Mouse (Mus musculus): Measurements from ENCODE around the gene Rgs3. TPM values are rescaled to one million over a fixed set of nuclear protein-coding genes. Genes with fewer than 3 reads are reported as not detected.

Rgs3 gene
- polyA plus RNA-seq, 1 experiment from 2014 or later = 29.4 TPM

- peaks cover 23% of the 10 kb centered on the region for H3K36me3 ChIP-seq
- no peaks in the 10 kb centered on the region for H3K9me3 ChIP-seq (replicated peaks)
- H3K4me1 ChIP-seq = peaks cover 22% of the 10 kb centered on the region
- WGBS = 72% methylated on average over 3 of the region's 3 CpGs
- H3K4me3 ChIP-seq = no peak overlapping the region
- no peak overlapping the region for H3K27ac ChIP-seq (replicated peaks)
- peaks cover 32% of the 10 kb centered on the region for H3K27me3 ChIP-seq (ENCODE audit: low read depth, poor library complexity, severe bottlenecking)
- DNase-seq (ENCODE audit: low spot score) = no peak
These were observed 82.0 kb downstream of the Rgs3 start for GRCm38 (mm10) chr4:62641656-62642055.

- H3K27ac ChIP-seq (replicated peaks) = peak overlapping the region; percentile 65
- DNase-seq (ENCODE audit: low spot score) = no peak
- H3K4me3 ChIP-seq = no peak overlapping the region
- H3K36me3 ChIP-seq = peaks cover 25% of the 10 kb centered on the region
- peaks cover 22% of the 10 kb centered on the region for H3K4me1 ChIP-seq
- H3K27me3 ChIP-seq (ENCODE audit: low read depth, poor library complexity, severe bottlenecking) = peaks cover 32% of the 10 kb centered on the region
- no peaks in the 10 kb centered on the region for H3K9me3 ChIP-seq (replicated peaks)
- 66% methylated on average over 8 of the region's 8 CpGs for WGBS
These were observed 83.8 kb downstream of the Rgs3 start for GRCm38 (mm10) chr4:62643401-62643800.

- WGBS = 87% methylated on average over 11 of the region's 11 CpGs
- no peak overlapping the region for H3K4me3 ChIP-seq
- H3K27me3 ChIP-seq (ENCODE audit: low read depth, poor library complexity, severe bottlenecking) = peaks cover 32% of the 10 kb centered on the region
- H3K4me1 ChIP-seq = peaks cover 22% of the 10 kb centered on the region
- H3K9me3 ChIP-seq (replicated peaks) = no peaks in the 10 kb centered on the region
- peak overlapping the region; percentile 65; the same call in 1 of the 2 replicates for H3K27ac ChIP-seq (replicated peaks)
- DNase-seq (ENCODE audit: low spot score) = no peak
- peaks cover 25% of the 10 kb centered on the region for H3K36me3 ChIP-seq
These were observed 84.6 kb downstream of the Rgs3 start for GRCm38 (mm10) chr4:62644031-62644793.

- H3K27me3 ChIP-seq (ENCODE audit: low read depth, poor library complexity, severe bottlenecking) = peaks cover 24% of the 10 kb centered on the region; the same call in 1 of the 2 replicates
- WGBS = 83% methylated on average over 9 of the region's 9 CpGs
- peaks cover 26% of the 10 kb centered on the region for H3K4me1 ChIP-seq
- DNase-seq (ENCODE audit: low spot score) = no peak
- no peaks in the 10 kb centered on the region for H3K9me3 ChIP-seq (replicated peaks)
- no peak overlapping the region for H3K27ac ChIP-seq (replicated peaks)
- no peak overlapping the region for H3K4me3 ChIP-seq
- peaks cover 17% of the 10 kb centered on the region; the same call in 1 of the 2 replicates for H3K36me3 ChIP-seq
These were observed 87.1 kb downstream of the Rgs3 start for GRCm38 (mm10) chr4:62646556-62647248.

- Histone ChIP-seq H3K27ac (replicated peaks) (no peak overlapping the region), H3K4me3 (no peak overlapping the region), H3K9me3 (replicated peaks) (no peaks in the 10 kb centered on the region), H3K4me1 (peaks cover 16% of the 10 kb centered on the region), H3K36me3 (peaks cover 17% of the 10 kb centered on the region; the same call in 1 of the 2 replicates), H3K27me3 (ENCODE audit: low read depth, poor library complexity, severe bottlenecking) (peaks cover 14% of the 10 kb centered on the region; the same call in 1 of the 2 replicates)
- no peak for DNase-seq (ENCODE audit: low spot score)
- 89% methylated on average over 3 of the region's 3 CpGs for WGBS
These were observed 89.2 kb downstream of the Rgs3 start for GRCm38 (mm10) chr4:62648848-62649247.

- Histone ChIP-seq H3K36me3 (peaks cover 17% of the 10 kb centered on the region; the same call in 1 of the 2 replicates), H3K4me1 (peaks cover 11% of the 10 kb centered on the region; the same call in 1 of the 2 replicates), H3K27ac (replicated peaks) (no peak overlapping the region), H3K4me3 (no peak overlapping the region), H3K9me3 (replicated peaks) (no peaks in the 10 kb centered on the region), H3K27me3 (ENCODE audit: low read depth, poor library complexity, severe bottlenecking) (peaks cover 6% of the 10 kb centered on the region; the same call in 1 of the 2 replicates)
- DNase-seq (ENCODE audit: low spot score) = no peak
- 86% methylated on average over 8 of the region's 8 CpGs for WGBS
These were observed 90.0 kb downstream of the Rgs3 start for GRCm38 (mm10) chr4:62649536-62650230.

GRCm38 (mm10) chr4:62651179-62651760, 91.6 kb downstream of the Rgs3 start:
- Histone ChIP-seq H3K27ac (replicated peaks) (peak overlapping the region; percentile 42; the same call in 1 of the 2 replicates), H3K4me3 (no peak overlapping the region), H3K36me3 (peaks cover 9% of the 10 kb centered on the region; the same call in 1 of the 2 replicates), H3K9me3 (replicated peaks) (no peaks in the 10 kb centered on the region), H3K27me3 (ENCODE audit: low read depth, poor library complexity, severe bottlenecking) (no peaks in the 10 kb centered on the region), H3K4me1 (peaks cover 15% of the 10 kb centered on the region; the same call in 1 of the 2 replicates)
- WGBS = 70% methylated on average over 7 of the region's 7 CpGs
- DNase-seq (ENCODE audit: low spot score) = no peak

GRCm38 (mm10) chr4:62652215-62652614, 92.6 kb downstream of the Rgs3 start:
- H3K4me1 ChIP-seq = peaks cover 15% of the 10 kb centered on the region; the same call in 1 of the 2 replicates
- H3K36me3 ChIP-seq = no peaks in the 10 kb centered on the region; the same call in 1 of the 2 replicates
- H3K4me3 ChIP-seq = no peak overlapping the region
- 73% methylated on average over 4 of the region's 4 CpGs for WGBS
- no peak for DNase-seq (ENCODE audit: low spot score)
- H3K9me3 ChIP-seq (replicated peaks) = no peaks in the 10 kb centered on the region
- H3K27me3 ChIP-seq (ENCODE audit: low read depth, poor library complexity, severe bottlenecking) = no peaks in the 10 kb centered on the region
- peak overlapping the region; percentile 42; the same call in 1 of the 2 replicates for H3K27ac ChIP-seq (replicated peaks)

- Histone ChIP-seq H3K36me3 (no peaks in the 10 kb centered on the region; the same call in 1 of the 2 replicates), H3K4me1 (peaks cover 15% of the 10 kb centered on the region; the same call in 1 of the 2 replicates), H3K27ac (replicated peaks) (no peak overlapping the region; the same call in 1 of the 2 replicates), H3K27me3 (ENCODE audit: low read depth, poor library complexity, severe bottlenecking) (no peaks in the 10 kb centered on the region), H3K9me3 (replicated peaks) (no peaks in the 10 kb centered on the region), H3K4me3 (no peak overlapping the region)
- WGBS = 86% methylated on average over 12 of the region's 12 CpGs
- DNase-seq (ENCODE audit: low spot score) = no peak
These were observed 93.5 kb downstream of the Rgs3 start for GRCm38 (mm10) chr4:62652921-62653757.

GRCm38 (mm10) chr4:62653922-62654661, 94.4 kb downstream of the Rgs3 start:
- H3K4me1 ChIP-seq = peaks cover 22% of the 10 kb centered on the region
- no peak for DNase-seq (ENCODE audit: low spot score)
- 91% methylated on average over 5 of the region's 5 CpGs for WGBS
- no peaks in the 10 kb centered on the region for H3K27me3 ChIP-seq (ENCODE audit: low read depth, poor library complexity, severe bottlenecking)
- no peak overlapping the region for H3K27ac ChIP-seq (replicated peaks)
- H3K9me3 ChIP-seq (replicated peaks) = no peaks in the 10 kb centered on the region
- no peak overlapping the region for H3K4me3 ChIP-seq
- peaks cover 4% of the 10 kb centered on the region; the same call in 1 of the 2 replicates for H3K36me3 ChIP-seq

GRCm38 (mm10) chr4:62659264-62659663, 99.6 kb downstream of the Rgs3 start:
- H3K27ac ChIP-seq (replicated peaks) = peak overlapping the region; percentile 90
- no peak for DNase-seq (ENCODE audit: low spot score)
- WGBS = 63% methylated on average over 15 of the region's 15 CpGs
- H3K27me3 ChIP-seq (ENCODE audit: low read depth, poor library complexity, severe bottlenecking) = no peaks in the 10 kb centered on the region
- peaks cover 7% of the 10 kb centered on the region; the same call in 1 of the 2 replicates for H3K36me3 ChIP-seq
- H3K4me1 ChIP-seq = peaks cover 61% of the 10 kb centered on the region
- H3K9me3 ChIP-seq (replicated peaks) = no peaks in the 10 kb centered on the region
- no peak overlapping the region for H3K4me3 ChIP-seq

All from midbrain, embryonic 10.5 days (tissue).